ENCODE assay signal across 16 mouse cellular contexts in genomic region chr10:118599197-118599596, GRCm38 (mm10).
DNase-seq lines count a peak whose midpoint lies in the region; TF ChIP-seq lines count a peak whose summit lies in the region.
"Had no signal": no experiment of that assay in that cellular context is flagged by ENCODE, and none has a peak within 500 bp of the region (broad histone marks: within the 10 kb centered on the region; RNA-seq: fewer than 3 reads in every experiment).

No protein-coding gene starts in this region.

- H3K9ac ChIP-seq in CH12.LX (ENCODE audit: insufficient read depth, low read depth), result no peak overlapping the region
- H3K9ac ChIP-seq: embryonic facial prominence, embryonic 12.5 days; heart, embryonic 13.5 days; hindbrain, embryonic 13.5 days had no signal

- 0 out of 2 replicates have a peak overlapping the region, but pooled peaks have one; percentile 29 for H3K4me2 ChIP-seq in CH12.LX (ENCODE audit: insufficient read depth, low read depth, poor library complexity, severe bottlenecking)
- H3K4me2 ChIP-seq: embryonic facial prominence, embryonic 12.5 days; heart, embryonic 13.5 days; hindbrain, embryonic 13.5 days had no signal

- H3K79me2 ChIP-seq in CH12.LX (replicated peaks; ENCODE audit: control insufficient read depth, extremely low read depth, insufficient read depth, poor library complexity, severe bottlenecking), result no peaks in the 10 kb centered on the region

- TF ChIP-seq EP300 in CH12.LX (IDR thresholded peaks at IDR 0.05; ENCODE audit: low read length), result no peak

- no peak for TF ChIP-seq RAD21 in CH12.LX (IDR thresholded peaks at IDR 0.05; ENCODE audit: low read depth, low read length)

- TF ChIP-seq POLR2A in CH12.LX (IDR thresholded peaks at IDR 0.05; ENCODE audit: low read depth, low read length), result no peak

- no peaks in the 10 kb centered on the region for H3K36me3 ChIP-seq in CH12.LX (replicated peaks in 1 of 2; ENCODE audit: control insufficient read depth in 1 of 2, insufficient read depth in 1 of 2, low read length in 1 of 2)
- H3K36me3 ChIP-seq: embryonic facial prominence, embryonic 12.5 days; heart, embryonic 13.5 days; hindbrain, embryonic 13.5 days had no signal

- peaks cover 7 to 22% of the 10 kb centered on the region in 2 experiments; a peak in 2 of 4 replicates for H3K4me1 ChIP-seq in CH12.LX (ENCODE audit: control insufficient read depth in 1 of 2, insufficient read depth in 2 of 2)
- H3K4me1 ChIP-seq: embryonic facial prominence, embryonic 12.5 days had no signal

- in situ Hi-C loops in CH12.LX (cut with MboI; ENCODE audit: low pct_ligation_motif_present, low pct_unique_long_range_greater_than_20kb, low sequenced_read_pairs), result no loop called here

- H3K9me3 ChIP-seq in CH12.LX (replicated peaks; ENCODE audit: low read length), result no peaks in the 10 kb centered on the region
- H3K9me3 ChIP-seq: embryonic facial prominence, embryonic 12.5 days; heart, embryonic 13.5 days; hindbrain, embryonic 13.5 days had no signal

- DNase-seq in CD4-positive, CD25-positive, alpha-beta regulatory T cell, adult 2 months (ENCODE audit: low read depth, low spot score), result peak; percentile 50
- no peak for DNase-seq in CH12.LX (ENCODE audit: extremely low read depth)
- DNase-seq in induced T-regulatory cell, adult 2 months (ENCODE audit: low read depth), result peak; percentile 75
- peak; percentile 35 to 42 for DNase-seq in natural killer cell, adult 2 months (ENCODE audit: low spot score in 2 of 2)
- no peak for DNase-seq in ovary, postnatal 36 days (ENCODE audit: low spot score)
- DNase-seq in retina, embryonic 14.5 days (ENCODE audit: low spot score), result no peak
- no peak for DNase-seq in lung, postnatal 25 days (ENCODE audit: low spot score)
- DNase-seq: adrenal gland, postnatal 10 days; cerebellum, adult 11 months; cerebellum, adult 8-10 months; cerebellum, postnatal 14 days; gastrocnemius, postnatal 14 days had no signal

- H3K27ac ChIP-seq in CH12.LX (ENCODE audit: insufficient read depth, low read depth), result no peak overlapping the region
- H3K27ac ChIP-seq: embryonic facial prominence, embryonic 12.5 days; heart, embryonic 13.5 days; hindbrain, embryonic 13.5 days; hindbrain, postnatal 0 days had no signal

- no peak for TF ChIP-seq CTCF in CH12.LX (conservative IDR thresholded peaks at IDR 0.05 in 1 of 2, IDR thresholded peaks at IDR 0.05 in 1 of 2; ENCODE audit: low read depth in 2 of 2, low read length in 2 of 2)

- no peak overlapping the region for H3K4me3 ChIP-seq in CH12.LX (replicated peaks in 1 of 3; ENCODE audit: low read depth in 2 of 3, low read length in 2 of 3, poor library complexity in 1 of 3)
- H3K4me3 ChIP-seq: embryonic facial prominence, embryonic 12.5 days; heart, embryonic 13.5 days; hindbrain, embryonic 13.5 days had no signal

- dilution Hi-C loops in CH12.LX (cut with MboI; ENCODE audit: extremely low pct_ligation_motif_present, extremely low pct_unique_long_range_greater_than_20kb, low sequenced_read_pairs), result no loop called here

- H3K27me3 ChIP-seq in CH12.LX (replicated peaks), result no peaks in the 10 kb centered on the region
- H3K27me3 ChIP-seq: embryonic facial prominence, embryonic 12.5 days; heart, embryonic 13.5 days; hindbrain, embryonic 13.5 days had no signal

TF ChIP-seq in CH12.LX, 34 proteins besides CTCF, POLR2A, EP300 and RAD21:
- TF ChIP-seq ELF1 (IDR thresholded peaks at IDR 0.05; ENCODE audit: low read depth, low read length) (no peak), ZMIZ1 (IDR thresholded peaks at IDR 0.05; ENCODE audit: low read depth, low read length) (no peak), PAX5 (IDR thresholded peaks at IDR 0.05; ENCODE audit: low read length) (no peak), MAFK (IDR thresholded peaks at IDR 0.05; ENCODE audit: insufficient replicate concordance, low read length) (no peak), USF1 (IDR thresholded peaks at IDR 0.05; ENCODE audit: low read depth, low read length) (no peak), HCFC1 (IDR thresholded peaks at IDR 0.05; ENCODE audit: low read depth, low read length) (no peak), USF2 (conservative IDR thresholded peaks at IDR 0.05; ENCODE audit: low read depth, low read length) (no peak), UBTF (IDR thresholded peaks at IDR 0.05; ENCODE audit: low read depth, low read length) (no peak), RCOR1 (conservative IDR thresholded peaks at IDR 0.05; ENCODE audit: low read depth, low read length) (no peak), BHLHE40 (IDR thresholded peaks at IDR 0.05; ENCODE audit: low read depth, low read length) (no peak), NRF1 (IDR thresholded peaks at IDR 0.05; ENCODE audit: low read depth, low read length) (no peak), MXI1 (IDR thresholded peaks at IDR 0.05; ENCODE audit: low read depth, low read length) (no peak)

Comparison
In these comparisons a context has a peak if more than half of its experiments do, and no peak if none do; other contexts are left out.
1. DNase-seq: peak in CD4-positive, CD25-positive, alpha-beta regulatory T cell, adult 2 months (single experiment), induced T-regulatory cell, adult 2 months (single experiment) and natural killer cell, adult 2 months (2 of 2); none in CH12.LX (single experiment), ovary, postnatal 36 days (single experiment), retina, embryonic 14.5 days (single experiment) and lung, postnatal 25 days (single experiment).